Mouse (Mus musculus): ENCODE measurements around the gene Spg11. TPM values are rescaled to one million over a fixed set of nuclear protein-coding genes. Genes with fewer than 3 reads are reported as not detected.

Gene Spg11
- polyA plus RNA-seq, 1 experiment from 2014 or later = 11.8 TPM

DNA sequence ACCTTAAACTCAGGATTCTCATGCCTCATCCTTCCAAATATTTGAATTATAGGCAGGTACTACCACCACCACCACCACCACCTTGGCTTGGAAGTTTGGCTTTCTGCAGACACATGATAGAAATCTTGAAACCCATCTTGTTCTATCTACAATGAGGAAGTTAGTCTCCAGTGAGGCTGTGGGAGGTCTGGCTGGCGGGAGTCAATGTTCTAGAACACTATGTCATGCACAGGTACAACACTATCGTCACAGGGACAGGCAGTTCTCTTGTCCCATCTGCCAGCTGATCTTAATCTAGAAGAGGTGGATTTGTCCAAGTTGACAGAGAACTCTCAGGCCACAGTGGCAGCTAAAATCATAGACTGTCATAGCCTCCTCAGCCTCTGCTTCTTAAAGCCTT lies 14.4 kb upstream of the Spg11 start:
- 100% methylated on average over 2 of the region's 2 CpGs for WGBS
- Histone ChIP-seq H3K27me3 (ENCODE audit: control insufficient read depth, insufficient read depth, low read length) (no peaks in the 10 kb centered on the region), H3K9me3 (ENCODE audit: control insufficient read depth, low read length) (no peaks in the 10 kb centered on the region), H3K36me3 (ENCODE audit: control insufficient read depth, insufficient read depth, low read length) (no peaks in the 10 kb centered on the region), H3K27ac (ENCODE audit: low read depth, low read length) (no peak overlapping the region), H3K4me2 (replicated peaks; ENCODE audit: low read depth, low read length) (no peak overlapping the region), H3K9ac (ENCODE audit: low read depth, low read length) (no peak overlapping the region), H3K4me3 (ENCODE audit: low read depth, low read length) (no peak overlapping the region), H3K4me1 (replicated peaks; ENCODE audit: control insufficient read depth, insufficient read depth, low read length) (no peaks in the 10 kb centered on the region)
- ATAC-seq (ENCODE audit: low FRiP score) = no peak
- no peak for DNase-seq (ENCODE audit: low spot score)

DNA sequence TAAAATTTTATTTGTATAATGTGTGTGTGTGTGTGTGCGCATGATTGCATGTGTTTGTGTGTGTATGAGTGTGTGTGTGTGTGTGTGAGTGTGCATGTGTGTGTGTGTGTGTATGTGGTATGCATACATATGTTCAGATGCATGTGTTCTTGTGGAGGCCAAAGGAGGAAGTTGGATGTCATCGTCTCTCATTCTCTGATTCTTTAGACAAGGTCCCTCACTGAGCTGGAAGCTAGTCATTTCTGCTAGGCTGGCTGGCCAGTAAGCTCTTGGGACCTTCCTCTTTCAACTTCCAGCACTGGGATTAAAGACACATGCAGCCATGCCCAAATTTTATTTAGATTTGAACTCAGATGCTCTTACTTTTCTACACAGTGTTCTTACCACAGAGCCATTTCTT lies 13.9 kb upstream of the Spg11 start:
- H3K4me1 ChIP-seq (replicated peaks; ENCODE audit: control insufficient read depth, insufficient read depth, low read length) = no peaks in the 10 kb centered on the region
- ATAC-seq (ENCODE audit: low FRiP score) = no peak
- H3K4me3 ChIP-seq (ENCODE audit: low read depth, low read length) = no peak overlapping the region
- H3K9me3 ChIP-seq (ENCODE audit: control insufficient read depth, low read length) = no peaks in the 10 kb centered on the region
- H3K9ac ChIP-seq (ENCODE audit: low read depth, low read length) = no peak overlapping the region
- no peaks in the 10 kb centered on the region for H3K36me3 ChIP-seq (ENCODE audit: control insufficient read depth, insufficient read depth, low read length)
- H3K4me2 ChIP-seq (replicated peaks; ENCODE audit: low read depth, low read length) = no peak overlapping the region
- H3K27me3 ChIP-seq (ENCODE audit: control insufficient read depth, insufficient read depth, low read length) = no peaks in the 10 kb centered on the region
- WGBS = 91% methylated on average over 2 of the region's 2 CpGs
- no peak for DNase-seq (ENCODE audit: low spot score)
- H3K27ac ChIP-seq (ENCODE audit: low read depth, low read length) = no peak overlapping the region

DNA sequence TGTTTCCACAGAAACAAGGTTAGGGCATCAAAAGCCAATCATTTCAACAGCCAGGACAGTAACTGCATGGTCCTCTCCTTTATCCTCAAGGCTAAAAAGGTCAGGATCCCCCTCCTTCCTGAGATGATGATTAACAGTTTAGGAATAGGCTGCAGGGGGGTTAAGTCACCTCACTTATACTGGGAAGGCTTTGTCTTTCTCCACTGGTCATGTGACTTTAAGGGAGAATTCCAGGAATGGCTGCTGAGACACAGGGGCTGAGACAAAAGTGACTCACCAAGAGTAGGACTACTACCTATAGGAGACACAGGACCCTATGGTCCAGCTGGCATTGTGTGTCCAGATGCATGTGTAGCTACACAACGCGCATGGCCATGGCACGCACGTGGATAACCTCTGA lies 9.4 kb upstream of the Spg11 start:
- WGBS = 89% methylated on average over 4 of the region's 4 CpGs
- no peak overlapping the region for H3K9ac ChIP-seq (ENCODE audit: low read depth, low read length)
- no peak overlapping the region for H3K4me3 ChIP-seq (ENCODE audit: low read depth, low read length)
- no peaks in the 10 kb centered on the region for H3K9me3 ChIP-seq (ENCODE audit: control insufficient read depth, low read length)
- H3K4me1 ChIP-seq (replicated peaks; ENCODE audit: control insufficient read depth, insufficient read depth, low read length) = no peaks in the 10 kb centered on the region
- no peak for ATAC-seq (ENCODE audit: low FRiP score)
- no peaks in the 10 kb centered on the region for H3K36me3 ChIP-seq (ENCODE audit: control insufficient read depth, insufficient read depth, low read length)
- DNase-seq (ENCODE audit: low spot score) = no peak
- H3K27ac ChIP-seq (ENCODE audit: low read depth, low read length) = no peak overlapping the region
- no peaks in the 10 kb centered on the region for H3K27me3 ChIP-seq (ENCODE audit: control insufficient read depth, insufficient read depth, low read length)
- H3K4me2 ChIP-seq (replicated peaks; ENCODE audit: low read depth, low read length) = no peak overlapping the region

GRCm38 (mm10) chr2:122126765-122127347 lies 8.7 kb upstream of the Spg11 start:
- Histone ChIP-seq H3K27me3 (ENCODE audit: control insufficient read depth, insufficient read depth, low read length) (no peaks in the 10 kb centered on the region), H3K27ac (ENCODE audit: low read depth, low read length) (no peak overlapping the region), H3K4me1 (replicated peaks; ENCODE audit: control insufficient read depth, insufficient read depth, low read length) (no peaks in the 10 kb centered on the region), H3K36me3 (ENCODE audit: control insufficient read depth, insufficient read depth, low read length) (no peaks in the 10 kb centered on the region), H3K4me3 (ENCODE audit: low read depth, low read length) (no peak overlapping the region), H3K9ac (ENCODE audit: low read depth, low read length) (no peak overlapping the region), H3K4me2 (replicated peaks; ENCODE audit: low read depth, low read length) (no peak overlapping the region), H3K9me3 (ENCODE audit: control insufficient read depth, low read length) (no peaks in the 10 kb centered on the region)
- DNase-seq (ENCODE audit: low spot score) (no peak), ATAC-seq (ENCODE audit: low FRiP score) (no peak)
- 36% methylated on average over 5 of the region's 5 CpGs for WGBS

- no peaks in the 10 kb centered on the region for H3K27me3 ChIP-seq (ENCODE audit: control insufficient read depth, insufficient read depth, low read length)
- 53% methylated on average over 12 of the region's 12 CpGs for WGBS
- ATAC-seq (ENCODE audit: low FRiP score) (no peak), DNase-seq (ENCODE audit: low spot score) (no peak)
- no peaks in the 10 kb centered on the region for H3K36me3 ChIP-seq (ENCODE audit: control insufficient read depth, insufficient read depth, low read length)
- H3K4me3 ChIP-seq (ENCODE audit: low read depth, low read length) = no peak overlapping the region
- H3K4me2 ChIP-seq (replicated peaks; ENCODE audit: low read depth, low read length) = no peak overlapping the region
- no peak overlapping the region for H3K9ac ChIP-seq (ENCODE audit: low read depth, low read length)
- H3K9me3 ChIP-seq (ENCODE audit: control insufficient read depth, low read length) = no peaks in the 10 kb centered on the region
- H3K4me1 ChIP-seq (replicated peaks; ENCODE audit: control insufficient read depth, insufficient read depth, low read length) = no peaks in the 10 kb centered on the region
- no peak overlapping the region for H3K27ac ChIP-seq (ENCODE audit: low read depth, low read length)
Measured at GRCm38 (mm10) chr2:122125680-122126572, 7.7 kb upstream of the Spg11 start.

GRCm38 (mm10) chr2:122116888-122117287 lies 1.3 kb downstream of the Spg11 start:
- DNase-seq (ENCODE audit: low spot score) (no peak), ATAC-seq (ENCODE audit: low FRiP score) (no peak)
- Histone ChIP-seq H3K36me3 (ENCODE audit: control insufficient read depth, insufficient read depth, low read length) (no peaks in the 10 kb centered on the region), H3K9ac (ENCODE audit: low read depth, low read length) (no peak overlapping the region), H3K9me3 (ENCODE audit: control insufficient read depth, low read length) (no peaks in the 10 kb centered on the region), H3K4me1 (replicated peaks; ENCODE audit: control insufficient read depth, insufficient read depth, low read length) (no peaks in the 10 kb centered on the region), H3K4me2 (replicated peaks; ENCODE audit: low read depth, low read length) (no peak overlapping the region), H3K27ac (ENCODE audit: low read depth, low read length) (no peak overlapping the region), H3K27me3 (ENCODE audit: control insufficient read depth, insufficient read depth, low read length) (no peaks in the 10 kb centered on the region), H3K4me3 (ENCODE audit: low read depth, low read length) (no peak overlapping the region)
- WGBS = 100% methylated on average over 2 of the region's 2 CpGs

- Histone ChIP-seq H3K4me1 (replicated peaks; ENCODE audit: control insufficient read depth, insufficient read depth, low read length) (no peaks in the 10 kb centered on the region), H3K4me2 (replicated peaks; ENCODE audit: low read depth, low read length) (no peak overlapping the region), H3K9me3 (ENCODE audit: control insufficient read depth, low read length) (no peaks in the 10 kb centered on the region), H3K27me3 (ENCODE audit: control insufficient read depth, insufficient read depth, low read length) (no peaks in the 10 kb centered on the region), H3K9ac (ENCODE audit: low read depth, low read length) (no peak overlapping the region), H3K36me3 (ENCODE audit: control insufficient read depth, insufficient read depth, low read length) (no peaks in the 10 kb centered on the region), H3K4me3 (ENCODE audit: low read depth, low read length) (no peak overlapping the region), H3K27ac (ENCODE audit: low read depth, low read length) (no peak overlapping the region)
- no peak for DNase-seq (ENCODE audit: low spot score)
- 93% methylated on average over 4 of the region's 4 CpGs for WGBS
- no peak for ATAC-seq (ENCODE audit: low FRiP score)
Measured at GRCm38 (mm10) chr2:122109714-122110113, 8.5 kb downstream of the Spg11 start.

DNA sequence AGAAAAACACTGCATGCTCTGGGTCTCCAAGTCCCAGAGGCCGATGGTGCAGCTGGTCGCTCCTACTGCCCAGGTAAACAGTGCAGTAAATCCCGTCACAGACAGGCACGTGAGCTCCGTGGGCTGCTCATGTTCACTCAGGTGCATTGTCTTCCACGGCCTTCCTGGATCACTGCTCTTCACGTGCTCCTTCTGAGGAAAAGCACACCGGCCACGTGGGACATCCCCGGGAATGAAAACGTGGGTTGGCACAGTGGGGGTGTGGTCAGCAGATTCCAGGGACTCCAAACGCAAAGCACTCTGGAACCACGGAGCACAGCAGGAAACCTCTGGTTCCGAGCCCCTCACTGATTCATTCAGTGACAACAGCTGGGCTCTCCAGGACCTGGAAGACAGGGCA lies 10.1 kb downstream of the Spg11 start:
- Histone ChIP-seq H3K9ac (ENCODE audit: low read depth, low read length) (no peak overlapping the region), H3K27me3 (ENCODE audit: control insufficient read depth, insufficient read depth, low read length) (no peaks in the 10 kb centered on the region), H3K4me3 (ENCODE audit: low read depth, low read length) (no peak overlapping the region), H3K27ac (ENCODE audit: low read depth, low read length) (no peak overlapping the region), H3K4me1 (replicated peaks; ENCODE audit: control insufficient read depth, insufficient read depth, low read length) (no peaks in the 10 kb centered on the region), H3K36me3 (ENCODE audit: control insufficient read depth, insufficient read depth, low read length) (no peaks in the 10 kb centered on the region), H3K9me3 (ENCODE audit: control insufficient read depth, low read length) (no peaks in the 10 kb centered on the region), H3K4me2 (replicated peaks; ENCODE audit: low read depth, low read length) (no peak overlapping the region)
- ATAC-seq (ENCODE audit: low FRiP score) (no peak), DNase-seq (ENCODE audit: low spot score) (no peak)
- WGBS = 87% methylated on average over 14 of the region's 14 CpGs

DNA sequence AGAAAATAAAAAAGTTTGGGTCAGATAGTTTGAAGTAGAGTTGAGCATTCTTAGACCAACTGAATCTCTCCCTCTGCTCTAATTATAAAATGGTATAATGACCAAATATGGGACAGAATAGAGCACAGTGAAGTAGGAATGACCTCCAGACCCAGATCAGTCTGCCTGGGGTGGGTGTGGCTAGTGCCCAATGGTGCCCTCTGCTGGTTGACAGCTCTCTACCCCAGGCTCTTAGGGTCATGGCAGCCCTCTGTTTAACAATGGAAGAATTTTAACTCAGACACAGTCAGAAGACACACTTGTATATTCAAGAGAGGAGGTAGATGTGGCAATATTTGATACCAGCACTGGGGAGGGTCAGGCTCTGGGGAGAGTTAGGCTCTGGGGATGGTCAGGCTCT lies 16.1 kb downstream of the Spg11 start:
- H3K4me3 ChIP-seq (ENCODE audit: low read depth, low read length) = no peak overlapping the region
- H3K9me3 ChIP-seq (ENCODE audit: control insufficient read depth, low read length) = no peaks in the 10 kb centered on the region
- H3K4me1 ChIP-seq (replicated peaks; ENCODE audit: control insufficient read depth, insufficient read depth, low read length) = no peaks in the 10 kb centered on the region
- H3K9ac ChIP-seq (ENCODE audit: low read depth, low read length) = no peak overlapping the region
- H3K27me3 ChIP-seq (ENCODE audit: control insufficient read depth, insufficient read depth, low read length) = no peaks in the 10 kb centered on the region
- H3K36me3 ChIP-seq (ENCODE audit: control insufficient read depth, insufficient read depth, low read length) = no peaks in the 10 kb centered on the region
- DNase-seq (ENCODE audit: low spot score) (no peak), ATAC-seq (ENCODE audit: low FRiP score) (no peak)
- no peak overlapping the region for H3K27ac ChIP-seq (ENCODE audit: low read depth, low read length)
- no peak overlapping the region for H3K4me2 ChIP-seq (replicated peaks; ENCODE audit: low read depth, low read length)
